Mouse (Mus musculus): Measurements from ENCODE around the gene Myl6. TPM values are rescaled to one million over a fixed set of nuclear protein-coding genes. Genes with fewer than 3 reads are reported as not detected.

Myl6 gene
- polyA plus RNA-seq, 1 experiment from 2014 or later: 1,275 TPM

- Histone ChIP-seq H3K4me1 (replicated peaks) (peaks cover 34% of the 10 kb centered on the region), H3K36me3 (peaks cover 73% of the 10 kb centered on the region), H3K9ac (peak overlapping the region; percentile 49), H3K4me3 (no peak overlapping the region), H3K27ac (ENCODE audit: poor library complexity, severe bottlenecking) (peak overlapping the region; percentile 97), H3K4me2 (0 out of 2 replicates have a peak overlapping the region, but pooled peaks have one; percentile 85), H3K9me3 (replicated peaks) (no peaks in the 10 kb centered on the region), H3K27me3 (replicated peaks) (no peaks in the 10 kb centered on the region)
- no peak for ATAC-seq (ENCODE audit: insufficient number of reproducible peaks, low FRiP score)
- 39% methylated on average over 4 of the region's 4 CpGs for WGBS
These were observed 4.2 kb downstream of the Myl6 start for GRCm38 (mm10) chr10:128489785-128490184.

GRCm38 (mm10) chr10:128489380-128489779, 4.6 kb downstream of the Myl6 start:
- Histone ChIP-seq H3K4me1 (replicated peaks) (peaks cover 32% of the 10 kb centered on the region), H3K27ac (ENCODE audit: poor library complexity, severe bottlenecking) (peak overlapping the region; percentile 97), H3K9ac (peak overlapping the region; percentile 49), H3K4me2 (no peak overlapping the region), H3K36me3 (peaks cover 77% of the 10 kb centered on the region), H3K27me3 (replicated peaks) (no peaks in the 10 kb centered on the region), H3K4me3 (no peak overlapping the region), H3K9me3 (replicated peaks) (no peaks in the 10 kb centered on the region)
- ATAC-seq (ENCODE audit: insufficient number of reproducible peaks, low FRiP score): no peak
- WGBS: 56% methylated on average over 5 of the region's 5 CpGs

GRCm38 (mm10) chr10:128488776-128489175, 5.2 kb downstream of the Myl6 start:
- Histone ChIP-seq H3K9me3 (replicated peaks) (no peaks in the 10 kb centered on the region), H3K27me3 (replicated peaks) (no peaks in the 10 kb centered on the region), H3K36me3 (peaks cover 83% of the 10 kb centered on the region), H3K9ac (no peak overlapping the region), H3K4me1 (replicated peaks) (peaks cover 32% of the 10 kb centered on the region), H3K27ac (ENCODE audit: poor library complexity, severe bottlenecking) (no peak overlapping the region), H3K4me3 (no peak overlapping the region), H3K4me2 (no peak overlapping the region)
- ATAC-seq (ENCODE audit: insufficient number of reproducible peaks, low FRiP score): no peak
- WGBS: 78% methylated on average over 4 of the region's 4 CpGs

GRCm38 (mm10) chr10:128487861-128488712, 5.9 kb downstream of the Myl6 start:
- H3K9ac ChIP-seq: no peak overlapping the region
- no peak for ATAC-seq (ENCODE audit: insufficient number of reproducible peaks, low FRiP score)
- H3K27ac ChIP-seq (ENCODE audit: poor library complexity, severe bottlenecking): no peak overlapping the region
- H3K9me3 ChIP-seq (replicated peaks): no peaks in the 10 kb centered on the region
- WGBS: 91% methylated on average over 22 of the region's 22 CpGs
- H3K4me3 ChIP-seq: no peak overlapping the region
- peaks cover 90% of the 10 kb centered on the region for H3K36me3 ChIP-seq
- H3K4me1 ChIP-seq (replicated peaks): peaks cover 32% of the 10 kb centered on the region
- H3K4me2 ChIP-seq: no peak overlapping the region
- H3K27me3 ChIP-seq (replicated peaks): no peaks in the 10 kb centered on the region

- no peaks in the 10 kb centered on the region for H3K27me3 ChIP-seq (replicated peaks)
- H3K9me3 ChIP-seq (replicated peaks): no peaks in the 10 kb centered on the region
- H3K4me3 ChIP-seq: no peak overlapping the region
- WGBS: 77% methylated on average over 7 of the region's 7 CpGs
- no peak for ATAC-seq (ENCODE audit: insufficient number of reproducible peaks, low FRiP score)
- peaks cover 21% of the 10 kb centered on the region for H3K4me1 ChIP-seq (replicated peaks)
- no peak overlapping the region for H3K9ac ChIP-seq
- peaks cover 95% of the 10 kb centered on the region for H3K36me3 ChIP-seq
- H3K4me2 ChIP-seq: no peak overlapping the region
- H3K27ac ChIP-seq (ENCODE audit: poor library complexity, severe bottlenecking): no peak overlapping the region
These were observed 7.6 kb downstream of the Myl6 start for GRCm38 (mm10) chr10:128486370-128486769.

GRCm38 (mm10) chr10:128474366-128474765, 19.6 kb downstream of the Myl6 start:
- no peak overlapping the region for H3K9ac ChIP-seq
- no peaks in the 10 kb centered on the region for H3K9me3 ChIP-seq (replicated peaks)
- H3K27ac ChIP-seq (ENCODE audit: poor library complexity, severe bottlenecking): no peak overlapping the region
- H3K36me3 ChIP-seq: peaks cover 91% of the 10 kb centered on the region
- 81% methylated on average over 12 of the region's 12 CpGs for WGBS
- no peak for ATAC-seq (ENCODE audit: insufficient number of reproducible peaks, low FRiP score)
- no peaks in the 10 kb centered on the region for H3K27me3 ChIP-seq (replicated peaks)
- H3K4me3 ChIP-seq: no peak overlapping the region
- H3K4me1 ChIP-seq (replicated peaks): no peaks in the 10 kb centered on the region
- no peak overlapping the region for H3K4me2 ChIP-seq

- Histone ChIP-seq H3K27me3 (replicated peaks) (no peaks in the 10 kb centered on the region), H3K4me2 (peak overlapping the region; percentile 75), H3K27ac (ENCODE audit: poor library complexity, severe bottlenecking) (peak overlapping the region; percentile 21; the same call in 1 of the 2 replicates), H3K4me3 (peak overlapping the region; percentile 96), H3K36me3 (peaks cover 32% of the 10 kb centered on the region), H3K4me1 (replicated peaks) (peaks cover 13% of the 10 kb centered on the region), H3K9ac (peak overlapping the region; percentile 95), H3K9me3 (replicated peaks) (no peaks in the 10 kb centered on the region)
- ATAC-seq (ENCODE audit: insufficient number of reproducible peaks, low FRiP score): no peak
- WGBS: 10% methylated on average over 5 of the region's 5 CpGs
These were observed 33.7 kb downstream of the Myl6 start for GRCm38 (mm10) chr10:128460270-128460630.

GRCm38 (mm10) chr10:128459409-128460269, 34.3 kb downstream of the Myl6 start:
- H3K4me2 ChIP-seq: peak overlapping the region; percentile 75
- peak overlapping the region; percentile 96 for H3K4me3 ChIP-seq
- peaks cover 13% of the 10 kb centered on the region for H3K4me1 ChIP-seq (replicated peaks)
- peaks cover 27% of the 10 kb centered on the region for H3K36me3 ChIP-seq
- no peaks in the 10 kb centered on the region for H3K27me3 ChIP-seq (replicated peaks)
- peak; percentile 81 for ATAC-seq (ENCODE audit: insufficient number of reproducible peaks, low FRiP score)
- 1% methylated on average over 34 of the region's 67 CpGs for WGBS
- H3K9ac ChIP-seq: peak overlapping the region; percentile 95
- H3K9me3 ChIP-seq (replicated peaks): no peaks in the 10 kb centered on the region
- peak overlapping the region; percentile 95 for H3K27ac ChIP-seq (ENCODE audit: poor library complexity, severe bottlenecking)

- H3K9me3 ChIP-seq (replicated peaks): no peaks in the 10 kb centered on the region
- ATAC-seq (ENCODE audit: insufficient number of reproducible peaks, low FRiP score): peak; percentile 85
- H3K4me2 ChIP-seq: peak within 1 kb of the TSS; percentile 75
- peak within 1 kb of the TSS; percentile 96 for H3K4me3 ChIP-seq
- H3K9ac ChIP-seq: peak within 1 kb of the TSS; percentile 95
- under 1% methylated on average over 63 of the region's 86 CpGs for WGBS
- peaks cover 13% of the 10 kb centered on the region for H3K4me1 ChIP-seq (replicated peaks)
- H3K27me3 ChIP-seq (replicated peaks): no peaks in the 10 kb centered on the region
- H3K27ac ChIP-seq (ENCODE audit: poor library complexity, severe bottlenecking): peak within 1 kb of the TSS; percentile 95
- peaks cover 19% of the 10 kb centered on the region for H3K36me3 ChIP-seq
These were observed 35.1 kb downstream of the Myl6 start, which contains the start of gene Smarcc2 for GRCm38 (mm10) chr10:128458719-128459408. Smarcc2 (plus strand) TSS chr10:128459248.

GRCm38 (mm10) chr10:128458348-128458718, 35.6 kb downstream of the Myl6 start:
- Histone ChIP-seq H3K4me2 (peak overlapping the region; percentile 75), H3K4me1 (replicated peaks) (peaks cover 13% of the 10 kb centered on the region), H3K27me3 (replicated peaks) (no peaks in the 10 kb centered on the region), H3K36me3 (peaks cover 15% of the 10 kb centered on the region), H3K9me3 (replicated peaks) (no peaks in the 10 kb centered on the region), H3K4me3 (peak overlapping the region; percentile 96), H3K9ac (peak overlapping the region; percentile 95), H3K27ac (ENCODE audit: poor library complexity, severe bottlenecking) (peak overlapping the region; percentile 95)
- WGBS: under 1% methylated on average over 29 of the region's 29 CpGs
- ATAC-seq (ENCODE audit: insufficient number of reproducible peaks, low FRiP score): peak; percentile 62

Data from heart, embryonic 12.5 days (tissue).